Mouse (Mus musculus): Measurements from ENCODE around the gene Islr. TPM values are rescaled to one million over a fixed set of nuclear protein-coding genes. Genes with fewer than 3 reads are reported as not detected.

Islr gene
- total RNA-seq, 1 experiment from 2014 or later: 29.1 TPM

DNA sequence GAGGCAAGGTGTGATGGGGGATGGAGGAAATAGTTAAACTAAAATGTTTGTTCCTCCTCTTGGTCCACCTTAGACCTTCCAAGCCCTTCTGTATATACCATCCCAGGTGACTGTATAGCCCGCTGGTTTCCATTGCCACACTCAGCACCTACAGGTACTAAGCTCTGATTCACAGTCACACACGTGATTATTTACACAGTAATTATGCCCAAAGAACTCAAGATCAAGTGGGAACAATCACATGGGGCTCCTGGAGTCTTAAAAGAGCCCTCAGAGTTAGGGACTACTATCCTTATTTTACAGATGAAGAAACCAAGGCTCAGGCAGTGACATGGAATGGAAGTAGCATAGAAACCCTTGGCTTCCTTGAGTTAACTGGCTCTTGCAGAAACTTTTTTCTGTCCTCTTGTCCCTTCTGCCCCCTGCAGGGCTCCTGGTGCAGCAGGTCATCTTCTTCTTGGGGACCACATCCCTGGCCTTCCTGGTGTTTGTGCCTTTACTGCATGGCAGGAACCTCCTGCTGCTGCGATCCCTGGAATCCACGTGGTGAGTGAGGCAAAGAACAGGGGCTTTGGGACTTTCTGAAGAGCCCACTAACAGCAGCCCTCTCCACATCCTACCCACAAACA lies 53.3 kb downstream of the Islr start:
- DNase-seq: peak; percentile 22

DNA sequence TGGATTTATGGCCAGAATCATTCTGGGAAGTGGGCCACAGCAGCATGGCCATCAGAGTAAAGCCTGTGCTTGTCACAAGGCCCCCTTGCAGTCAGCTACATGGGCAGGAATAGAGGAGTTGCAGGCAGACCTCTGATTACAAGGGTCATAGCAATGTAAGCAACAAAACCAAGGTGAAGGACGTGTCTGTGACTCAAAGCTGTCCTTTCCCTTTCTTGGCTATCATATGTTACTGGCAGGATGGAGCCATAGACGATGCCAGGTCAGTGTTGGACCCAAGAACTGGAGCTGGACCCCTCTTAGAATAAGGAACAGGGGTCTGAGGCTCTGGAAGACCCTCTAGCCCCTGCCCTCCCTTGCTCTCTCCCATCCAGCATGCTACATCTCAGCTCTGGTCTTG lies 55.3 kb downstream of the Islr start:
- DNase-seq: peak; percentile 54

GRCm38 (mm10) chr9:58145417-58145816 lies 58.7 kb downstream of the Islr start:
- DNase-seq: no peak

- no peak for DNase-seq
Observed at GRCm38 (mm10) chr9:58144664-58145063, 59.4 kb downstream of the Islr start.

GRCm38 (mm10) chr9:58143419-58143818 lies 60.7 kb downstream of the Islr start:
- DNase-seq: no peak

- DNase-seq: peak; percentile 61
Observed at GRCm38 (mm10) chr9:58139947-58140346, 64.2 kb downstream of the Islr start.

- DNase-seq: no peak
Observed at GRCm38 (mm10) chr9:58135921-58136321, 68.2 kb downstream of the Islr start.

- DNase-seq: no peak
Observed at GRCm38 (mm10) chr9:58134906-58135305, 69.2 kb downstream of the Islr start.

DNA sequence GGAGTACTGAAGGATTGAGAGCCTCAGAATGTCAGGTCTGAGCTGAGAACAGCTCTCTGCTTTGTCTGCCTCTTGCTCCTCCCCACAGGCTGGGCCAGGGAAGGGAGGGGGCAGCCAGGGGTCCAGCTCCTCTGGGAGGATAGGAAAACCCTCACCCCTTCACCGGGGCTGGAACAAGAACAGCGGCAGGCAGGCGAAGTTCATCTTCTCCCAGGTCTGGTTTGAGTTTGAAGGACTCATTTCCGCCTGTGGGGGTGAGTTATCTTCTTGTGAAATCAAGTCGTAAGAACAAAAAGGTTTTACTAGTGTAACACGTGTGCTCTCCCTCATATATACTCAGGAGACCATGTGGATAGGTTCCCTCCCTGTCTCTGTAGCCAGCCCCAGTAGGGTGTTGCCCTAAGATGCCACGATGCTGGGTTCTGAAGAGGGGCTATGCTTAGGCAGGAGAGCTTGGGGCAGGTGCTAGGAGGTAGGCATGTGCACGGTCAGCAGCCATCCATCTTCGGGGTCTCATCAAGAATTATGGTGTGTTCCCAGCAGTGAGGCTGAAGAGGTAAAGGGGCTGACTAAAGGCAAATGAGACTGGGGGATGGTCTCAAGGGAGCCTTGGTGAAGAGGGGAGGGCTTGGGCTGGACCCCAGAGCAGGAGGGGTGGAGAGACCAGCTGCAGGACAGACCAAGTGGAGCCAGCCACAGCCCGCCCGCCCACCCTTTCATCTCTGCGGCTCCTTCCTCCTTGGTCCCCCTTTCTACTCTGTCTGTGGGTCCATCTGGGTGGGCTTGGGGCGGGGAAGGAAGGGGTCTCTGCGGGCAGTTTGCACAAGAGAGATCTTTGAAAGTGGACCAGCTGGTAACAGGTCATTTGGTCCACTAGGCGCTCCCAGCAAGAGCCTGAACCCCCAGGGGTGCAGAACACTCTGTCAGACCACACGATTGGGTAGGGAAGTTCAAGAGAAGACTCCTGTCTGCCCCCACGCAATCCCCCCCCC lies 69.9 kb downstream of the Islr start:
- DNase-seq: no peak

GRCm38 (mm10) chr9:58131735-58132134 lies 72.4 kb downstream of the Islr start:
- no peak for DNase-seq

DNA sequence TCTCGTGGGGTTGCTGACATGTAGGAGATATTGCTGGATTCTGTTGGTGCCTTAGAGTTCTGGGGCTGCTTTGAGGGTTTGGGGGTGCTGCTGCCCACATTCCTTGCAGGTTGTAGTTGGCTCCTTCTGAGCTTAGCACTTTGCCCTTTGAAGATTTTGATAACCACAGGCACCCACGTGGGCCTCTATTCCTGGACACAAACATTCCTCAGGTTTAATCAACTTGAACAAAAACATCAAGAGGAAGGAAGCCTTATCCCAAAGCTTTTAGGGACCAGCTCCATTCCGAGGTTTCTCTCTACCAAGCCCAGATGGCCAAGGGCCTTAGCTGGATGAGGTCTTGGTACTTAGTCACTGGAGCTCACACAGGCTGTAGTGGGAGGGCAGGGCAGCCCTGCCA lies 73.2 kb downstream of the Islr start:
- DNase-seq: no peak

DNA sequence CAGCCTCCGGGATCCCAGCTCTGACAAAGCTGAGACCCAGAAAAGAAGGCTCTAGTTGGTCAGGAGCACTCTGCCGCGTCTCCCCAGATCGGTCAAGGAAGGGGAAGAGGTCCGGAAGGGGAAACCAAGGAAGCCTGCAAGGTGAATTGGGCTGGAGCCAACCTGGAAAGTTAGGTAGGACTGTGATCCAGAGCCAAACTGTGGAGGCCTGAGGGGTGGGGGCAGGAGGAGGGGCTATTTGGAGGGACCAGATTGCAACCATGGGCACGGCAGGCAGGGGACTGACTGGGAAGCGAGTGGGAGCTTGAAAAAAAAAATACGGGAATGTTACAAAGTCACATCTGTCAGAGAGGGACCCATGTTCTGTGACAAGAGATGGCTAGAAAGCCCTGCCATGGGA lies 74.6 kb downstream of the Islr start:
- no peak for DNase-seq

- no peak for DNase-seq
Observed at GRCm38 (mm10) chr9:58128926-58129413, 75.1 kb downstream of the Islr start.

- DNase-seq: no peak
Observed at GRCm38 (mm10) chr9:58125811-58126210, 78.3 kb downstream of the Islr start.

- no peak for DNase-seq
Observed at GRCm38 (mm10) chr9:58125085-58125484, 79.0 kb downstream of the Islr start.

- DNase-seq: no peak
Observed at GRCm38 (mm10) chr9:58118671-58119070, 85.4 kb downstream of the Islr start, which contains the start of gene Ccdc33. Gene Ccdc33, minus strand, starts transcription at chr9:58118823.

GRCm38 (mm10) chr9:58116024-58116651 lies 88.0 kb downstream of the Islr start:
- DNase-seq: no peak

- no peak for DNase-seq
Observed at GRCm38 (mm10) chr9:58115297-58115925, 88.7 kb downstream of the Islr start.

DNA sequence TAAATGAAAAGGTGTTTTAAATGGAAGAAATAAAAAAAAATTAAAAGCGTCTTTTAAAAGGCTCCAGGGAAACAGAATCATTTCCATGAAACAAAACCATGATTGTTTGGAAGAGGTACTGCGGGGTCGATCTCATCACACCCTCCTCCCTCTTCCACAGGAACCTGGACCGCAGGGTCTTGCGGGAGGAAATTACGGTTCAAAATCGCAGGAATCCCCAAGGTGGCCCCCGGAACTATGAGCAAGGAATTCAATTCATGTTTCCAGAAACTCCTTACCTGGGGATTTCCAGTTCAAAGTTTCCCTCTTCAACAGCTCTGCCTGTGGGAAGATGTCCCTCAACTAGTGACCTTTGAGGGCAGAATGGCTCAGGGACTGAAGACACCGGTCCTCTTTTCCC lies 90.1 kb downstream of the Islr start:
- no peak for DNase-seq

GRCm38 (mm10) chr9:58113279-58113884 lies 90.7 kb downstream of the Islr start:
- no peak for DNase-seq

DNA sequence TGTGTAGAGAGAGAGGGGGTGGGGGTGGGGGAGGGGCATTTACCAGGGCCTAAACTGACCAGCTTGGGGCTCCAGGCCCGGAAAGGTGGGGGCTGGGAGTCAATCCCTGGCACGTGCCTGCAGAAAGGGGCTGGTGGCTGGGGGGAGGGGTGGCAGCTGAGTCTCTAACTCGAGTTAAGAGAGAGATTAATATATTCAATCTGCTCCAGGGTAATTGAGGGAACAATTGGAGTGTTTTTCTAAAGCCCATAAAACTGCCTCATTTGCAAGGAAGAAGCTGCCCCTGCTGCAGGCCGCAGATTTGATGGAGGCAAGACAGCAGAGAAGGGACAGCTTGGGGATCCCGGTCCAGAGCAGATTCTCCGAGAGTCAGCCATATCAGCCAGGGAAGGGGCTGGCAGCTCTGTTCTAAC lies 91.2 kb downstream of the Islr start:
- DNase-seq: no peak

DNA sequence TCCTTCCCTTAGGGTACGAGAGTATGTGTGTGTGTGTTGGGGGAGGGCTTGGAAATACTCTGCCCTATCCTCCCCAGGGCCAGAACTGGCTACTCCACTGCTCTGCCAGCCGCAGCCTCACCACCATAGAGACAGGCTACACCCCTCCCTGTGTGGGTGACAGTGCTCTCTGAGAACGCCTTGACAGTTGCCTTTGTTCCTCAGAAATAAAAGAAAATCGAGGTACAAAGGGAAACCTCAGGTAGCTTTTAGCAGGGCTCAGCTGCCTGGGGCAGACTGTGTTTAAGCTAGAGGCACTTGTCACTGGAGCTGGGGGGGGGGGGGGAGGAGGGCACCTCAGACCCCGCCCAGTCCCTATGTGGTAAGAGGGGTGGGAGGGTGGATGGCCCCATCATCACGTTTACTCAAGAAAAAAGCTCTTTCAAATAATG lies 91.8 kb downstream of the Islr start:
- no peak for DNase-seq
